ENCODE assay signal across 8 mouse cellular contexts in the genomic region with DNA sequence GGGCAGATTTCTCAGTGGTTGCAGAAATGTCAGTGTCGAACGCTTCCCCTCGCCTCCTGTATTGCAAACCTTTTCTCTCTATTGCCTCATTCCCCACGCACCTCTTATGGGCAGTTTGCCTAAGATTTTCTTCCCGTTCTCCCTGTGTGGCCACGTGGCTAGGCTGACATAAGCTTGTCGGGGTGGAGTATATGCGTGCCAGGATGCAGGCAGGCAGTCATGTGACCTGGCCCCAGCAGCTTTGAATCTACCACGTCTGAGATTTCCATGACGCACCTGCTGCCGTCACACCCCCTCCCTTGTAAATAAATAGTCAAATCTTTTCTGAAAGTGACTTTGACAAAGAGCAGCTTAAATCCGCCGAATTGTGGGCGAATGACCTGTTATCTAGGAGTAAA.
A peak's percentile ranks its signal among the peaks of the same experiment; 100 is the strongest.
DNase-seq lines count a peak whose midpoint lies in the region; ATAC-seq and TF ChIP-seq lines count a peak whose summit lies in the region.

No protein-coding gene starts in this region.

- no peak overlapping the region for H3K4me3 ChIP-seq in CH12.LX (replicated peaks in 1 of 3; ENCODE audit: low read depth in 2 of 3, low read length in 2 of 3, poor library complexity in 1 of 3)
- H3K4me3 ChIP-seq in brown adipose tissue, adult 24 weeks (ENCODE audit: insufficient read depth, low read depth, low read length) = peak overlapping the region; percentile 29
- H3K4me3 ChIP-seq in forebrain, embryonic 14.5 days (ENCODE audit: low read depth, low read length) = peak overlapping the region; percentile 39
- H3K4me3 ChIP-seq in lung, embryonic 15.5 days = peak overlapping the region; percentile 30

- no peaks in the 10 kb centered on the region for H3K36me3 ChIP-seq in CH12.LX (replicated peaks in 1 of 2; ENCODE audit: control insufficient read depth in 1 of 2, insufficient read depth in 1 of 2, low read length in 1 of 2)
- H3K36me3 ChIP-seq in forebrain, embryonic 14.5 days (ENCODE audit: control insufficient read depth, insufficient read depth, low read length) = no peaks in the 10 kb centered on the region
- no peaks in the 10 kb centered on the region for H3K36me3 ChIP-seq in lung, embryonic 15.5 days

- 1% methylated on average over 14 of the region's 14 CpGs for WGBS in forebrain, embryonic 14.5 days
- WGBS in lung, embryonic 15.5 days = 3% methylated on average over 14 of the region's 14 CpGs

- H3K27me3 ChIP-seq in CH12.LX (replicated peaks) = no peaks in the 10 kb centered on the region
- H3K27me3 ChIP-seq in forebrain, embryonic 14.5 days (replicated peaks; ENCODE audit: control insufficient read depth, insufficient read depth, low read length) = no peaks in the 10 kb centered on the region
- no peaks in the 10 kb centered on the region; the same call in 1 of the 2 replicates for H3K27me3 ChIP-seq in lung, embryonic 15.5 days

- TF ChIP-seq POLR2A in CH12.LX (IDR thresholded peaks at IDR 0.05; ENCODE audit: low read depth, low read length) = no peak

- TF ChIP-seq CTCF in CH12.LX (conservative IDR thresholded peaks at IDR 0.05 in 1 of 2, IDR thresholded peaks at IDR 0.05 in 1 of 2; ENCODE audit: low read depth in 2 of 2, low read length in 2 of 2) = no peak

- in situ Hi-C loops in CH12.LX (cut with MboI; ENCODE audit: low pct_ligation_motif_present, low pct_unique_long_range_greater_than_20kb, low sequenced_read_pairs) = no loop called here

- peaks cover 3 to 15% of the 10 kb centered on the region in 2 experiments for H3K4me1 ChIP-seq in CH12.LX (ENCODE audit: control insufficient read depth in 1 of 2, insufficient read depth in 2 of 2)
- H3K4me1 ChIP-seq in brown adipose tissue, adult 24 weeks (ENCODE audit: control insufficient read depth, insufficient read depth, insufficient read length, low read length) = peaks cover 6% of the 10 kb centered on the region; the same call in 1 of the 2 replicates
- 0 out of 2 replicates have a peak, but pooled peaks cover 14% of the 10 kb centered on the region for H3K4me1 ChIP-seq in forebrain, embryonic 14.5 days (ENCODE audit: control insufficient read depth, insufficient read depth, low read length)
- peaks cover 10% of the 10 kb centered on the region for H3K4me1 ChIP-seq in lung, embryonic 15.5 days

- dilution Hi-C loops in CH12.LX (cut with MboI; ENCODE audit: extremely low pct_ligation_motif_present, extremely low pct_unique_long_range_greater_than_20kb, low sequenced_read_pairs) = no loop called here

- no peak for TF ChIP-seq EP300 in CH12.LX (IDR thresholded peaks at IDR 0.05; ENCODE audit: low read length)

- H3K9ac ChIP-seq in CH12.LX (ENCODE audit: insufficient read depth, low read depth) = no peak overlapping the region
- H3K9ac ChIP-seq in forebrain, embryonic 14.5 days (ENCODE audit: low read length) = peak overlapping the region; percentile 66
- H3K9ac ChIP-seq in lung, embryonic 15.5 days = no peak overlapping the region

- ATAC-seq in forebrain, embryonic 14.5 days = peak; percentile 96
- ATAC-seq in lung, embryonic 15.5 days (ENCODE audit: borderline replicate concordance, extremely low read depth, low FRiP score, low TSS enrichment) = peak; percentile 78; the same call in 1 of the 2 replicates
- peak; percentile 90 for ATAC-seq in neutrophil, adult 5-6 weeks (ENCODE audit: extremely low read depth, insufficient number of reproducible peaks, low FRiP score, poor library complexity, severe bottlenecking)

- TF ChIP-seq RAD21 in CH12.LX (IDR thresholded peaks at IDR 0.05; ENCODE audit: low read depth, low read length) = no peak

- no peaks in the 10 kb centered on the region for H3K9me3 ChIP-seq in CH12.LX (replicated peaks; ENCODE audit: low read length)
- H3K9me3 ChIP-seq in forebrain, embryonic 14.5 days (replicated peaks; ENCODE audit: control insufficient read depth, low read length) = no peaks in the 10 kb centered on the region
- H3K9me3 ChIP-seq in lung, embryonic 15.5 days = no peaks in the 10 kb centered on the region

- H3K27ac ChIP-seq in CH12.LX (ENCODE audit: insufficient read depth, low read depth) = no peak overlapping the region
- H3K27ac ChIP-seq in brown adipose tissue, adult 24 weeks (replicated peaks; ENCODE audit: low read depth, low read length) = no peak overlapping the region
- peak overlapping the region; percentile 78 for H3K27ac ChIP-seq in forebrain, embryonic 14.5 days (ENCODE audit: low read depth, low read length)
- H3K27ac ChIP-seq in lung, embryonic 15.5 days = no peak overlapping the region

- H3K4me2 ChIP-seq in CH12.LX (ENCODE audit: insufficient read depth, low read depth, poor library complexity, severe bottlenecking) = no peak overlapping the region
- peak overlapping the region; percentile 70 for H3K4me2 ChIP-seq in forebrain, embryonic 14.5 days (ENCODE audit: low read length)
- peak overlapping the region; percentile 61 for H3K4me2 ChIP-seq in lung, embryonic 15.5 days

- H3K79me2 ChIP-seq in CH12.LX (replicated peaks; ENCODE audit: control insufficient read depth, extremely low read depth, insufficient read depth, poor library complexity, severe bottlenecking) = no peaks in the 10 kb centered on the region

- DNase-seq in CH12.LX (ENCODE audit: extremely low read depth) = no peak
- DNase-seq in forebrain, embryonic 14.5 days (ENCODE audit: low spot score) = peak; percentile 91
- DNase-seq in heart, postnatal 4 days = peak; percentile 81
- peak; percentile 36 to 50 for DNase-seq in layer of hippocampus, adult 8-10 months (ENCODE audit: low spot score in 2 of 2)
- DNase-seq in thymus, postnatal 14 days = peak; percentile 76

TF ChIP-seq in CH12.LX, 34 proteins besides CTCF, POLR2A, EP300 and RAD21:
- TF ChIP-seq NELFE (IDR thresholded peaks at IDR 0.05; ENCODE audit: low read depth, low read length) = no peak
- TF ChIP-seq MYC (IDR thresholded peaks at IDR 0.05; ENCODE audit: low read depth, low read length) = no peak
- TF ChIP-seq BHLHE40 (IDR thresholded peaks at IDR 0.05; ENCODE audit: low read depth, low read length) = peak; percentile 36; the same call in 1 of the 2 replicates
- TF ChIP-seq ELF1 (IDR thresholded peaks at IDR 0.05; ENCODE audit: low read depth, low read length) = no peak
- no peak for TF ChIP-seq ETS1 (conservative IDR thresholded peaks at IDR 0.05; ENCODE audit: low read depth, low read length)
- no peak for TF ChIP-seq MAFK (IDR thresholded peaks at IDR 0.05; ENCODE audit: insufficient replicate concordance, low read length)
- TF ChIP-seq USF1 (IDR thresholded peaks at IDR 0.05; ENCODE audit: low read depth, low read length) = peak; percentile 57

Comparison
In these comparisons a context has a peak if more than half of its experiments do, and no peak if none do; other contexts are left out.
1. H3K4me3 ChIP-seq: peak in brown adipose tissue, adult 24 weeks (single experiment), forebrain, embryonic 14.5 days (single experiment) and lung, embryonic 15.5 days (single experiment); none in CH12.LX (0 of 3).
2. Peak in every context shown above with its lines, with median percentiles within 50 percentile points of each other: ATAC-seq.